Mouse (Mus musculus) G1E (cell line): ENCODE results near the gene Olfr1444. TPM values are rescaled to one million over a fixed set of nuclear protein-coding genes. Genes with fewer than 3 reads are reported as not detected.

Experiments used
- ATAC-seq: 2 replicates; pipeline ENCODE4 v1.8.0; 2016; ENCODE audit warnings: mild to moderate bottlenecking; ENCODE audit not compliant: insufficient number of reproducible peaks, poor library complexity, low FRiP score, severe bottlenecking; ENCODE audit errors: extremely low read depth
- DNase-seq: peaks from one replicate; pipeline ENCODE4 v3.0.0; 2012; ENCODE audit warnings: low spot score
- H3K27me3 ChIP-seq: 2 replicates; pipeline ENCODE4 v1.6.1; 2012; ENCODE audit warnings: mild to moderate bottlenecking, low read length, inconsistent platforms; ENCODE audit not compliant: insufficient read depth
- H3K36me3 ChIP-seq: replicated peaks from 2 replicates; pipeline ENCODE3; 2012; ENCODE audit warnings: mild to moderate bottlenecking, inconsistent platforms
- H3K4me1 ChIP-seq: 2 replicates; pipeline ENCODE4 v1.6.1; 2012; ENCODE audit warnings: low read depth, low read length, inconsistent platforms, mixed read lengths; ENCODE audit not compliant: insufficient read depth
- H3K4me3 ChIP-seq: 2 replicates; pipeline ENCODE4 v1.5.1; 2012; ENCODE audit warnings: low read depth, mild to moderate bottlenecking, inconsistent platforms, low read length, moderate library complexity, mixed read lengths
- H3K9me3 ChIP-seq: replicated peaks from 2 replicates; pipeline ENCODE4 v1.6.1; 2012; ENCODE audit warnings: inconsistent platforms
- CTCF ChIP-seq: IDR thresholded peaks from 2 replicates; pipeline ENCODE4 v1.5.1; 2012; ENCODE audit warnings: low read depth, low read length, inconsistent platforms, mixed read lengths
- GATA1 ChIP-seq: IDR thresholded peaks from 2 replicates; pipeline ENCODE4 v1.6.1; 2012; ENCODE audit warnings: borderline replicate concordance, low read length, inconsistent platforms, mixed read lengths
- GATA2 ChIP-seq: IDR thresholded peaks from 2 replicates; pipeline ENCODE4 v1.6.1; 2012; ENCODE audit warnings: low read depth, low read length, inconsistent platforms, borderline replicate concordance
- POLR2AphosphoS5 ChIP-seq: IDR thresholded peaks from 2 replicates; pipeline ENCODE4 v1.6.1; 2012; ENCODE audit warnings: low read depth, low read length, inconsistent platforms; ENCODE audit not compliant: insufficient replicate concordance
- TAL1 ChIP-seq: conservative IDR thresholded peaks from 2 replicates; pipeline ENCODE4 v1.6.1; 2012; ENCODE audit warnings: low read depth, low read length, inconsistent platforms, mixed read lengths
- polyA plus RNA-seq: library from polyadenylated mRNA; stranded (reverse); fragments of >175 nt; gene quantifications from 2 replicates; pipeline ENCODE4 v1.2.3, GENCODE M21; 2012
- total RNA-seq, 2 experiments: library from RNA; stranded (forward) in 1 of 2; stranded (reverse) in 1 of 2; fragments of 200-1000 nt in 1 of 2; fragments of >200 nt in 1 of 2; fragmentation: Nextera tagmentation in 1 of 2; gene quantifications; 2 replicates each; pipeline ENCODE4 v1.2.3; 2014 to 2017

Gene Olfr1444
- total and polyA plus RNA-seq, 3 experiments, result 0.16 TPM; not detected in 2

- no peaks in the 10 kb centered on the region for H3K36me3 ChIP-seq
- no peak for ATAC-seq
- no peaks in the 10 kb centered on the region for H3K4me1 ChIP-seq
- no peak within 1 kb of the TSS for H3K4me3 ChIP-seq
- no peak for DNase-seq
- TF ChIP-seq TAL1 (no peak), CTCF (no peak), GATA2 (no peak), GATA1 (no peak), POLR2AphosphoS5 (no peak)
- no peaks in the 10 kb centered on the region for H3K9me3 ChIP-seq
- no peaks in the 10 kb centered on the region for H3K27me3 ChIP-seq
Observed at GRCm38 (mm10) chr19:12903643-12904042, 46.6 kb downstream of the Olfr1444 start, which contains the start of gene Olfr1447. TSS of gene Olfr1447 (minus strand) at chr19:12903743.

Other genes with a start within 250 kb of the Olfr1444 start
- not detected in 2 replicates for gene Glyat, start 224.0 kb upstream of the Olfr1444 start, total RNA-seq (2014; fragmentation: Nextera tagmentation)
- gene Glyat, start 224.0 kb upstream of the Olfr1444 start, total RNA-seq (2017), result 0.11 and 0.12 TPM in 2 replicates
- gene Glyat, start 224.0 kb upstream of the Olfr1444 start, polyA plus RNA-seq, result not detected in 2 replicates
- gene Olfr1442, start 186.8 kb upstream of the Olfr1444 start, total RNA-seq (2014; fragmentation: Nextera tagmentation), result not detected in 2 replicates
- 0.05 and 0.06 TPM in 2 replicates for gene Olfr1442, start 186.8 kb upstream of the Olfr1444 start, total RNA-seq (2017)
- not detected in 2 replicates for gene Olfr1442, start 186.8 kb upstream of the Olfr1444 start, polyA plus RNA-seq
- gene Olfr1443, start 179.2 kb upstream of the Olfr1444 start, total RNA-seq (2014; fragmentation: Nextera tagmentation), result not detected in 2 replicates
- gene Olfr1443, start 179.2 kb upstream of the Olfr1444 start, total RNA-seq (2017), result under 0.01 and 0.05 TPM in 2 replicates
- not detected in 2 replicates for gene Olfr1443, start 179.2 kb upstream of the Olfr1444 start, polyA plus RNA-seq
- gene Keg1, start 161.5 kb upstream of the Olfr1444 start, total RNA-seq (2014; fragmentation: Nextera tagmentation), result not detected in 2 replicates
- 0.17 and 0.38 TPM in 2 replicates for gene Keg1, start 161.5 kb upstream of the Olfr1444 start, total RNA-seq (2017)
- gene Keg1, start 161.5 kb upstream of the Olfr1444 start, polyA plus RNA-seq, result not detected in 2 replicates
- gene Cntf, start 91.7 kb upstream of the Olfr1444 start, total RNA-seq (2014; fragmentation: Nextera tagmentation), result 7.4 TPM in 1 of 2 replicates, not detected in the other
- gene Cntf, start 91.7 kb upstream of the Olfr1444 start, total RNA-seq (2017), result 3.0 and 4.0 TPM in 2 replicates
- gene Cntf, start 91.7 kb upstream of the Olfr1444 start, polyA plus RNA-seq, result 0.06 and 0.10 TPM in 2 replicates
- gene Zfp91, start 61.2 kb upstream of the Olfr1444 start, total RNA-seq (2014; fragmentation: Nextera tagmentation), result 90.3 and 97.4 TPM in 2 replicates
- gene Zfp91, start 61.2 kb upstream of the Olfr1444 start, total RNA-seq (2017), result 112 and 117 TPM in 2 replicates
- gene Zfp91, start 61.2 kb upstream of the Olfr1444 start, polyA plus RNA-seq, result 26.5 and 36.0 TPM in 2 replicates
- 0.68 and 2.1 TPM in 2 replicates for gene Lpxn, start 61.1 kb upstream of the Olfr1444 start, total RNA-seq (2014; fragmentation: Nextera tagmentation)
- gene Lpxn, start 61.1 kb upstream of the Olfr1444 start, total RNA-seq (2017), result 2.5 and 3.5 TPM in 2 replicates
- gene Lpxn, start 61.1 kb upstream of the Olfr1444 start, polyA plus RNA-seq, result 0.03 TPM in 1 of 2 replicates, not detected in the other
- not detected in 2 replicates for gene Gm5244, start 10.6 kb upstream of the Olfr1444 start, total RNA-seq (2014; fragmentation: Nextera tagmentation)
- gene Gm5244, start 10.6 kb upstream of the Olfr1444 start, total RNA-seq (2017), result not detected in 2 replicates
- gene Gm5244, start 10.6 kb upstream of the Olfr1444 start, polyA plus RNA-seq, result not detected in 2 replicates
- not detected in 2 replicates for gene Olfr1445, start 26.6 kb downstream of the Olfr1444 start, total RNA-seq (2014; fragmentation: Nextera tagmentation)
- not detected in 2 replicates for gene Olfr1445, start 26.6 kb downstream of the Olfr1444 start, total RNA-seq (2017)
- gene Olfr1445, start 26.6 kb downstream of the Olfr1444 start, polyA plus RNA-seq, result not detected in 2 replicates
- not detected in 2 replicates for gene Olfr1446, start 36.2 kb downstream of the Olfr1444 start, total RNA-seq (2014; fragmentation: Nextera tagmentation)
- 0.06 and 0.16 TPM in 2 replicates for gene Olfr1446, start 36.2 kb downstream of the Olfr1444 start, total RNA-seq (2017)
- not detected in 2 replicates for gene Olfr1446, start 36.2 kb downstream of the Olfr1444 start, polyA plus RNA-seq
- gene Olfr1447, start 46.5 kb downstream of the Olfr1444 start, total RNA-seq (2014; fragmentation: Nextera tagmentation), result not detected in 2 replicates
- gene Olfr1447, start 46.5 kb downstream of the Olfr1444 start, total RNA-seq (2017), result 0.27 TPM in 1 of 2 replicates, not detected in the other
- gene Olfr1447, start 46.5 kb downstream of the Olfr1444 start, polyA plus RNA-seq, result not detected in 2 replicates
- not detected in 2 replicates for gene Olfr1448, start 67.1 kb downstream of the Olfr1444 start, total RNA-seq (2014; fragmentation: Nextera tagmentation)
- 0.11 and 0.12 TPM in 2 replicates for gene Olfr1448, start 67.1 kb downstream of the Olfr1444 start, total RNA-seq (2017)
- gene Olfr1448, start 67.1 kb downstream of the Olfr1444 start, polyA plus RNA-seq, result not detected in 2 replicates
- gene Olfr1449, start 73.6 kb downstream of the Olfr1444 start, total RNA-seq (2014; fragmentation: Nextera tagmentation), result not detected in 2 replicates
- gene Olfr1449, start 73.6 kb downstream of the Olfr1444 start, total RNA-seq (2017), result 0.49 TPM in 1 of 2 replicates, not detected in the other
- gene Olfr1449, start 73.6 kb downstream of the Olfr1444 start, polyA plus RNA-seq, result not detected in 2 replicates
- gene Olfr1450, start 93.0 kb downstream of the Olfr1444 start, total RNA-seq (2014; fragmentation: Nextera tagmentation), result not detected in 2 replicates
- gene Olfr1450, start 93.0 kb downstream of the Olfr1444 start, total RNA-seq (2017), result 0.16 TPM in 1 of 2 replicates, not detected in the other
- gene Olfr1450, start 93.0 kb downstream of the Olfr1444 start, polyA plus RNA-seq, result not detected in 2 replicates
- gene Olfr1451, start 137.7 kb downstream of the Olfr1444 start, total RNA-seq (2014; fragmentation: Nextera tagmentation), result not detected in 2 replicates
- 0.27 TPM in 1 of 2 replicates, not detected in the other for gene Olfr1451, start 137.7 kb downstream of the Olfr1444 start, total RNA-seq (2017)
- gene Olfr1451, start 137.7 kb downstream of the Olfr1444 start, polyA plus RNA-seq, result not detected in 2 replicates
- gene Olfr1453, start 171.0 kb downstream of the Olfr1444 start, total RNA-seq (2014; fragmentation: Nextera tagmentation), result not detected in 2 replicates
- 0.23 and 0.38 TPM in 2 replicates for gene Olfr1453, start 171.0 kb downstream of the Olfr1444 start, total RNA-seq (2017)
- not detected in 2 replicates for gene Olfr1453, start 171.0 kb downstream of the Olfr1444 start, polyA plus RNA-seq
- not detected in 2 replicates for gene Olfr1454, start 203.3 kb downstream of the Olfr1444 start, total RNA-seq (2014; fragmentation: Nextera tagmentation)
- 0.05 TPM in 1 of 2 replicates, not detected in the other for gene Olfr1454, start 203.3 kb downstream of the Olfr1444 start, total RNA-seq (2017)
- gene Olfr1454, start 203.3 kb downstream of the Olfr1444 start, polyA plus RNA-seq, result not detected in 2 replicates
- not detected in 2 replicates for gene Olfr1457, start 240.6 kb downstream of the Olfr1444 start, total RNA-seq (2014; fragmentation: Nextera tagmentation)
- gene Olfr1457, start 240.6 kb downstream of the Olfr1444 start, total RNA-seq (2017), result 0.12 TPM in 1 of 2 replicates, not detected in the other
- gene Olfr1457, start 240.6 kb downstream of the Olfr1444 start, polyA plus RNA-seq, result not detected in 2 replicates
- not detected in 2 replicates for gene Olfr1458, start 249.5 kb downstream of the Olfr1444 start, total RNA-seq (2014; fragmentation: Nextera tagmentation)
- gene Olfr1458, start 249.5 kb downstream of the Olfr1444 start, total RNA-seq (2017), result not detected in 2 replicates
- gene Olfr1458, start 249.5 kb downstream of the Olfr1444 start, polyA plus RNA-seq, result not detected in 2 replicates